Mouse (Mus musculus): Measurements from ENCODE around the gene Atg9b. TPM values are rescaled to one million over a fixed set of nuclear protein-coding genes. Genes with fewer than 3 reads are reported as not detected.
A peak's percentile ranks its signal among the peaks of the same experiment; 100 is the strongest.

Atg9b gene
- polyA plus RNA-seq, 1 experiment from 2014 or later, result 1.7 TPM

- peak overlapping the region; percentile 81 for H3K4me2 ChIP-seq (replicated peaks; ENCODE audit: low read depth, low read length)
- H3K4me1 ChIP-seq (ENCODE audit: insufficient read depth, low read length), result peaks cover 52% of the 10 kb centered on the region
- 1% methylated on average over 49 of the region's 60 CpGs for WGBS
- peaks cover 10% of the 10 kb centered on the region for H3K36me3 ChIP-seq (ENCODE audit: insufficient read depth, low read length)
- peak overlapping the region; percentile 95 for H3K27ac ChIP-seq (ENCODE audit: low read length)
- H3K27me3 ChIP-seq (ENCODE audit: insufficient read depth, low read length), result no peaks in the 10 kb centered on the region
- ATAC-seq (ENCODE audit: low FRiP score, low TSS enrichment), result no peak
- peak overlapping the region; percentile 74 for H3K9ac ChIP-seq (replicated peaks; ENCODE audit: low read length)
- H3K4me3 ChIP-seq (ENCODE audit: low read length), result peak overlapping the region; percentile 70
- no peaks in the 10 kb centered on the region for H3K9me3 ChIP-seq (ENCODE audit: low read length)
These were observed 33.0 kb upstream of the Atg9b start for GRCm38 (mm10) chr5:24424861-24425411.

DNA sequence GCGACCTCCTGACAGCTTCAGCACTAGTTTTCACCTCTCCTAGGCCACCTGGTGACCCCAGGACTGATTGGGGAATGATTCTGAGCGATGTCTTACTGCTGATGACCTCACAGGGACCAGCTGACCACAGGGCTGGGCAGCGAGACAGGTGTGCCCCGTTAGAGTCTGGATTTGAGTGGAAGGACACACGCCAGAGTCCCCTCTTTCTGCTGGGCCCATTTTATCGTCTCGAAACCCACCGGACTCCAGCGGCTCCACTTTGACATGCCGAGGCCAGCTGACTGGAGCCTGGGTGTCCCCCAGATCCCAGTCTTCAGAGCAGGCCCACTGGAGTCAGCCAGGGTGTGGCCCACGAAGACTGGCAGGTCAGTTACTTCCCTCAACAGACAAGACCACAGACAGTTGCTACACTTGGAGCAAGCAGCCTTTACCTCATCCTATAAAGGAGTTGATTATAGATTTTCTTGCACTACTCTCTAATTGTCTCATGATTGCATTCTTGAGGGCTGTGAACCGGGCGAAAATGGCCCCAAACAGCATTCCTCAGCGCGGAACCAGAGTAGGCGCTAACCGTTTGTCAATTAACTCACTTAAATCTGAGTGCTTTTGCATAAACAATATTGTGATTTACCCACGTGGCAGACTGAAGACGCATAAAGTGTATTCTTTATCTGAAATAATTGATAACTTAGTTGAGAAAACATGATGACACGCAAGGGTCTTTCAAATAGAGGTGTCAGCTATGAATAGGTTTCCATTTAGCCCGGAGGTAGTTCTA lies 32.2 kb upstream of the Atg9b start:
- ATAC-seq (ENCODE audit: low FRiP score, low TSS enrichment), result peak; percentile 4
- peaks cover 8% of the 10 kb centered on the region for H3K36me3 ChIP-seq (ENCODE audit: insufficient read depth, low read length)
- H3K9me3 ChIP-seq (ENCODE audit: low read length), result no peaks in the 10 kb centered on the region
- WGBS, result 10% methylated on average over 21 of the region's 21 CpGs
- H3K4me3 ChIP-seq (ENCODE audit: low read length), result peak overlapping the region; percentile 70
- H3K4me1 ChIP-seq (ENCODE audit: insufficient read depth, low read length), result peaks cover 51% of the 10 kb centered on the region
- H3K27me3 ChIP-seq (ENCODE audit: insufficient read depth, low read length), result no peaks in the 10 kb centered on the region
- H3K4me2 ChIP-seq (replicated peaks; ENCODE audit: low read depth, low read length), result peak overlapping the region; percentile 81
- H3K9ac ChIP-seq (replicated peaks; ENCODE audit: low read length), result peak overlapping the region; percentile 74
- peak overlapping the region; percentile 95 for H3K27ac ChIP-seq (ENCODE audit: low read length)

- no peaks in the 10 kb centered on the region for H3K27me3 ChIP-seq (ENCODE audit: insufficient read depth, low read length)
- H3K36me3 ChIP-seq (ENCODE audit: insufficient read depth, low read length), result peaks cover 11% of the 10 kb centered on the region
- ATAC-seq (ENCODE audit: low FRiP score, low TSS enrichment), result peak; percentile 93
- H3K9me3 ChIP-seq (ENCODE audit: low read length), result no peaks in the 10 kb centered on the region
- H3K27ac ChIP-seq (ENCODE audit: low read length), result peak within 1 kb of the TSS; percentile 95
- WGBS, result under 1% methylated on average over 46 of the region's 46 CpGs
- H3K4me3 ChIP-seq (ENCODE audit: low read length), result peak within 1 kb of the TSS; percentile 70
- peaks cover 43% of the 10 kb centered on the region for H3K4me1 ChIP-seq (ENCODE audit: insufficient read depth, low read length)
- peak within 1 kb of the TSS; percentile 81 for H3K4me2 ChIP-seq (replicated peaks; ENCODE audit: low read depth, low read length)
- H3K9ac ChIP-seq (replicated peaks; ENCODE audit: low read length), result peak within 1 kb of the TSS; percentile 74
These were observed 31.4 kb upstream of the Atg9b start, which contains the start of the genes Cdk5 and Slc4a2 for GRCm38 (mm10) chr5:24423129-24424003. TSS of gene Cdk5 (minus strand) at chr5:24423530. TSS of gene Slc4a2 (plus strand) at chr5:24423837.

DNA sequence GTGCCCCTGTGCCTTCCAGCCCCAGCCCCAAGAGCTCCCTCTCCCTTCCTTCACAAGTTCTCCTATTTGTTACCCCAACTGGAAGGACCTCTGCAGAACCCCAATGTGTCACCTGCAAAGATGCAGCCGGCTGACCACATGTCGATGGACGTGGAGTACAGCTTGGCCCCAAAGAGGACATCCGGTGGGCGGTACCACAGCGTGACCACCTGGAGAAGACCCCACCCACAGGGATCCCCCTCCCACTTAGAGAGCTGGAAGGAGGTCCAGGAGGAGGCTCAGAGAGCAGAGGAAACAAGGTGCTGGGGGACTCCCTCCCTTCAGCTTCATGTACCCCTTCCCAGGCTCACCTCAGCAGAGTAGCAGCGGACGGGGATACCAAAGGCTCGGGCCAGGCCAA lies 28.4 kb upstream of the Atg9b start:
- Histone ChIP-seq H3K4me1 (ENCODE audit: insufficient read depth, low read length) (peaks cover 25% of the 10 kb centered on the region), H3K27me3 (ENCODE audit: insufficient read depth, low read length) (no peaks in the 10 kb centered on the region), H3K4me3 (ENCODE audit: low read length) (no peak overlapping the region), H3K4me2 (replicated peaks; ENCODE audit: low read depth, low read length) (no peak overlapping the region), H3K27ac (ENCODE audit: low read length) (no peak overlapping the region), H3K9me3 (ENCODE audit: low read length) (no peaks in the 10 kb centered on the region), H3K36me3 (ENCODE audit: insufficient read depth, low read length) (peaks cover 11% of the 10 kb centered on the region), H3K9ac (replicated peaks; ENCODE audit: low read length) (no peak overlapping the region)
- 87% methylated on average over 9 of the region's 9 CpGs for WGBS
- ATAC-seq (ENCODE audit: low FRiP score, low TSS enrichment), result no peak

DNA sequence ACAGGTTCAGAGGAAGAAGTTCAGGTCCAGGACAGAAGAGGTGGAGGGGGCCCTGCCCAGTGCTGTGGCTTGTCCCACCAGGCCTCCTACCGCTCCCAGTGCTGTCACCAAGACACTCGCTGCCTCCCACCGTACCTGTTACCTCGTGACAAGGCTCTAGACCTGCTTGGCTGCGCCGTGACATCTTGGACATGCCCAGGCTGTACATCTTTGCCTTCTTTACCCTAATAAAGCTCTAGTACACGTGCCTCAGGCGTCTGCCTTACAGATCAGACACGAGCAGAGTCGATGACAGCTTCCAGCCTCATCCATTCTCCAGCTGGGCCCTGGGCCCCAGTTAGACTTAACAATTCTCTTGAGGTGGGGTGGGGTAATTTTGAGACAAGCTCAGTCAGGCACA lies 25.6 kb upstream of the Atg9b start:
- ATAC-seq (ENCODE audit: low FRiP score, low TSS enrichment), result no peak
- WGBS, result 89% methylated on average over 10 of the region's 10 CpGs
- H3K4me2 ChIP-seq (replicated peaks; ENCODE audit: low read depth, low read length), result no peak overlapping the region
- H3K9ac ChIP-seq (replicated peaks; ENCODE audit: low read length), result no peak overlapping the region
- H3K27ac ChIP-seq (ENCODE audit: low read length), result no peak overlapping the region
- H3K36me3 ChIP-seq (ENCODE audit: insufficient read depth, low read length), result peaks cover 11% of the 10 kb centered on the region
- H3K4me1 ChIP-seq (ENCODE audit: insufficient read depth, low read length), result peaks cover 25% of the 10 kb centered on the region
- no peaks in the 10 kb centered on the region for H3K9me3 ChIP-seq (ENCODE audit: low read length)
- H3K4me3 ChIP-seq (ENCODE audit: low read length), result no peak overlapping the region
- H3K27me3 ChIP-seq (ENCODE audit: insufficient read depth, low read length), result no peaks in the 10 kb centered on the region

DNA sequence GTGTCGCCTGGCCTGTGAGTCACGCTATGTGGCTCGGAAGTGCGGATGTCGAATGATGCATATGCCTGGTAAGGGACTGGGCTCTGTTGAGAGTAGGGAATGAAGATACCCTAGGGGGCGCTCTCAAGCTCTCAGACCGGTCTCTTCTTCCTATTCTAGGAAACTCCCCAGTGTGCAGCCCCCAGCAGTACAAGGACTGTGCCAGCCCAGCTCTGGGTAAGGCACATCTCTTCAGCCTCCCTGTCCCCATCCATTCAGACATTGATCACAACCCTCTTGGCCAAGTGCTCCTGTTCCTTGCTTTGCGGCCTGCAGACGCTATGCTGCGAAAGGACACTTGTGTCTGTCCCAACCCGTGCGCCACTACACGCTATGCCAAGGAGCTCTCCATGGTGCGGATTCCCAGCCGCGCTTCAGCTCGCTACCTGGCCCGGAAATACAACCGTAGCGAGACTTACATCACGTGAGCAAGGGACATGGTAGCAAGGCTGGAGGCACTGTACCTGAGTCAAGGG lies 24.3 kb upstream of the Atg9b start:
- 0 out of 2 replicates have a peak overlapping the region, but pooled peaks have one; percentile 20 for H3K4me2 ChIP-seq (replicated peaks; ENCODE audit: low read depth, low read length)
- ATAC-seq (ENCODE audit: low FRiP score, low TSS enrichment), result peak; percentile 55
- H3K27me3 ChIP-seq (ENCODE audit: insufficient read depth, low read length), result no peaks in the 10 kb centered on the region
- 4% methylated on average over 21 of the region's 21 CpGs for WGBS
- H3K4me3 ChIP-seq (ENCODE audit: low read length), result no peak overlapping the region
- no peak overlapping the region for H3K9ac ChIP-seq (replicated peaks; ENCODE audit: low read length)
- no peaks in the 10 kb centered on the region for H3K9me3 ChIP-seq (ENCODE audit: low read length)
- H3K36me3 ChIP-seq (ENCODE audit: insufficient read depth, low read length), result peaks cover 11% of the 10 kb centered on the region
- no peak overlapping the region for H3K27ac ChIP-seq (ENCODE audit: low read length)
- peaks cover 21% of the 10 kb centered on the region for H3K4me1 ChIP-seq (ENCODE audit: insufficient read depth, low read length)

- Histone ChIP-seq H3K4me1 (ENCODE audit: insufficient read depth, low read length) (peaks cover 21% of the 10 kb centered on the region), H3K9ac (replicated peaks; ENCODE audit: low read length) (no peak overlapping the region), H3K36me3 (ENCODE audit: insufficient read depth, low read length) (0 out of 2 replicates have a peak, but pooled peaks cover 1% of the 10 kb centered on the region), H3K9me3 (ENCODE audit: low read length) (no peaks in the 10 kb centered on the region), H3K27ac (ENCODE audit: low read length) (no peak overlapping the region), H3K4me3 (ENCODE audit: low read length) (no peak overlapping the region), H3K4me2 (replicated peaks; ENCODE audit: low read depth, low read length) (0 out of 2 replicates have a peak overlapping the region, but pooled peaks have one; percentile 10), H3K27me3 (ENCODE audit: insufficient read depth, low read length) (no peaks in the 10 kb centered on the region)
- WGBS, result 64% methylated on average over 13 of the region's 13 CpGs
- no peak for ATAC-seq (ENCODE audit: low FRiP score, low TSS enrichment)
These were observed 22.0 kb upstream of the Atg9b start for GRCm38 (mm10) chr5:24413938-24414337.

DNA sequence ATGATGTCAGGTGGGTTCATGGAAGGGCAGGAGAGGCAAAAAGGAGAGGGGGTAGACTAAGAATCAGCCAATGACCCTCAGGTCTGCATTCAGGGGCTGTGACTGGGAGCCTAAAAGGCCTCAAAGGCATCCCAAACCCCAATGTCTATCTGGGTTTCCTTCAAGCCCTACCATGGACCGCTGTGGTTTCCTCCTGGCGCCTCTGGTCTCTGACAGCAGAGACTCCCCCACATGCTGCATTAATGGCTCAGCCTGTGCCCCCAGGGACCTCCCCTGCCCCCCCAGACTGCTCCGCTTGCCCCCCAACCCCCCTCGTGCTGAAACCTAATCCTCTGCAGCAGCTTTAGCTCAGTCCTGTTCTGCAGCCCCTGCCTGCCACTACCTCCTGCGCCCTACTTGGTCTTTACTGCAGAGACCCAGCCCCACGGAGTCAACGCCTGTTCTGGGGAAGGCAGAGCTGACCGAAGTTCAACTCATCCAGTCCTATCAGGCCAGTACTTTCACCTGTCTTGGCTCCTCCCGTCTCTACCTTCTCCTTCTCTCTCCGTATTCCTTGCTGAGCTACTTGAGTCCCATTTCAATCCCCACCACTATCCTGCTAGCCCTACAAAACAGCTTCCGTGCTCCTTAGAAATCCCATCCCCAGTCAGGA lies 21.2 kb upstream of the Atg9b start, which contains the start of gene Asic3:
Asic3 (plus strand) TSS at position 351 of the 652 bp plus-strand sequence.
- ATAC-seq (ENCODE audit: low FRiP score, low TSS enrichment), result peak; percentile 39; the same call in 1 of the 2 replicates
- H3K27me3 ChIP-seq (ENCODE audit: insufficient read depth, low read length), result no peaks in the 10 kb centered on the region
- no peak within 1 kb of the TSS for H3K4me3 ChIP-seq (ENCODE audit: low read length)
- WGBS, result 16% methylated on average over 11 of the region's 11 CpGs
- peaks cover 21% of the 10 kb centered on the region for H3K4me1 ChIP-seq (ENCODE audit: insufficient read depth, low read length)
- H3K9ac ChIP-seq (replicated peaks; ENCODE audit: low read length), result peak within 1 kb of the TSS; percentile 19; the same call in 1 of the 2 replicates
- no peaks in the 10 kb centered on the region; the same call in 1 of the 2 replicates for H3K36me3 ChIP-seq (ENCODE audit: insufficient read depth, low read length)
- H3K4me2 ChIP-seq (replicated peaks; ENCODE audit: low read depth, low read length), result 0 out of 2 replicates have a peak within 1 kb of the TSS, but pooled peaks have one; percentile 10
- H3K9me3 ChIP-seq (ENCODE audit: low read length), result no peaks in the 10 kb centered on the region
- no peak within 1 kb of the TSS for H3K27ac ChIP-seq (ENCODE audit: low read length)

GRCm38 (mm10) chr5:24412063-24412462 lies 20.1 kb upstream of the Atg9b start:
- H3K4me3 ChIP-seq (ENCODE audit: low read length), result no peak overlapping the region
- WGBS, result 93% methylated on average over 2 of the region's 2 CpGs
- H3K4me1 ChIP-seq (ENCODE audit: insufficient read depth, low read length), result peaks cover 21% of the 10 kb centered on the region
- ATAC-seq (ENCODE audit: low FRiP score, low TSS enrichment), result no peak
- no peak overlapping the region for H3K4me2 ChIP-seq (replicated peaks; ENCODE audit: low read depth, low read length)
- H3K27me3 ChIP-seq (ENCODE audit: insufficient read depth, low read length), result no peaks in the 10 kb centered on the region
- peaks cover 3% of the 10 kb centered on the region; the same call in 1 of the 2 replicates for H3K36me3 ChIP-seq (ENCODE audit: insufficient read depth, low read length)
- no peak overlapping the region for H3K27ac ChIP-seq (ENCODE audit: low read length)
- H3K9me3 ChIP-seq (ENCODE audit: low read length), result no peaks in the 10 kb centered on the region
- H3K9ac ChIP-seq (replicated peaks; ENCODE audit: low read length), result no peak overlapping the region
